Comparison of ENCODE assay signal across 9 mouse cellular contexts in genomic region chr11:106076321-106076720, GRCm38 (mm10). TPM values are rescaled to one million over a fixed set of nuclear protein-coding genes. Genes with fewer than 3 reads are reported as not detected.
DNase-seq lines count a peak whose midpoint lies in the region; ATAC-seq and TF ChIP-seq lines count a peak whose summit lies in the region.
"Had no signal": no experiment of that assay in that cellular context is flagged by ENCODE, and none has a peak within 500 bp of the region (broad histone marks: within the 10 kb centered on the region; RNA-seq: fewer than 3 reads in every experiment).

No protein-coding gene starts in this region.

- no peaks in the 10 kb centered on the region for H3K27me3 ChIP-seq in hindbrain, embryonic 10.5 days (ENCODE audit: insufficient read depth, poor library complexity, severe bottlenecking)
- no peaks in the 10 kb centered on the region for H3K27me3 ChIP-seq in hindbrain, embryonic 12.5 days
- H3K27me3 ChIP-seq in Patski = no peaks in the 10 kb centered on the region
- H3K27me3 ChIP-seq in splenic B cell, adult 2 months (ENCODE audit: control insufficient read depth, insufficient read depth, low read length, poor library complexity, severe bottlenecking) = no peaks in the 10 kb centered on the region
- H3K27me3 ChIP-seq: embryonic facial prominence, embryonic 12.5 days had no signal

- no peak overlapping the region for H3K27ac ChIP-seq in hindbrain, embryonic 10.5 days
- no peak overlapping the region for H3K27ac ChIP-seq in hindbrain, embryonic 12.5 days
- no peak overlapping the region for H3K27ac ChIP-seq in layer of hippocampus, adult 2 months
- H3K27ac ChIP-seq: embryonic facial prominence, embryonic 12.5 days had no signal

- CTCF ChIA-PET in Patski (lab: Charles Lee) = interaction anchor here (1.5 kb wide), 1 partner anchor 73 kb away, joined by 3 read pairs; no protein-coding TSS in a partner anchor

- DNase-seq in hindbrain, embryonic 10.5 days (ENCODE audit: low spot score) = peak; percentile 76
- DNase-seq in Patski (ENCODE audit: low read depth, low spot score) = no peak
- peak; percentile 75 to 87 for DNase-seq in cerebellum, postnatal 14 days
- DNase-seq in layer of hippocampus, adult 2 months (ENCODE audit: low spot score in 2 of 2) = peak; percentile 39 to 71
- DNase-seq in splenic B cell, adult 2 months (ENCODE audit: low read depth, low spot score) = peak; percentile 91

- TF ChIP-seq CTCF in Patski (IDR thresholded peaks at IDR 0.05) = peak; percentile 86
- peak; percentile 99 for TF ChIP-seq CTCF in layer of hippocampus, adult 2 months (conservative IDR thresholded peaks at IDR 0.05)

- ATAC-seq in hindbrain, embryonic 12.5 days (ENCODE audit: low FRiP score) = no peak
- no peak for ATAC-seq in Patski
- ATAC-seq in granulocyte monocyte progenitor cell, adult 5-6 weeks (replicated peaks; ENCODE audit: poor library complexity, severe bottlenecking) = peak; percentile 97
- peak; percentile 89 for ATAC-seq in megakaryocyte-erythroid progenitor cell, adult 5-6 weeks (replicated peaks; ENCODE audit: low FRiP score, low TSS enrichment, poor library complexity, severe bottlenecking)

- H3K9me3 ChIP-seq in hindbrain, embryonic 10.5 days = no peaks in the 10 kb centered on the region
- H3K9me3 ChIP-seq in hindbrain, embryonic 12.5 days (replicated peaks) = no peaks in the 10 kb centered on the region
- H3K9me3 ChIP-seq: embryonic facial prominence, embryonic 12.5 days had no signal

- in situ Hi-C loops in Patski (cut with MboI; ENCODE audit: low pct_unique_long_range_greater_than_20kb) = no loop called here

- POLR2A ChIA-PET in Patski (lab: Charles Lee) = no interaction called here

- 8% methylated on average over 4 of the region's 4 CpGs for WGBS in hindbrain, embryonic 10.5 days
- 5% methylated on average over 4 of the region's 4 CpGs for WGBS in hindbrain, embryonic 12.5 days

- H3K4me1 ChIP-seq in hindbrain, embryonic 10.5 days (replicated peaks) = no peaks in the 10 kb centered on the region
- no peaks in the 10 kb centered on the region for H3K4me1 ChIP-seq in hindbrain, embryonic 12.5 days
- H3K4me1 ChIP-seq: embryonic facial prominence, embryonic 12.5 days had no signal

- H3K4me2 ChIP-seq in hindbrain, embryonic 12.5 days (replicated peaks) = no peak overlapping the region
- H3K4me2 ChIP-seq: embryonic facial prominence, embryonic 12.5 days had no signal

- H3K9ac ChIP-seq in hindbrain, embryonic 12.5 days = no peak overlapping the region
- H3K9ac ChIP-seq: embryonic facial prominence, embryonic 12.5 days had no signal

- peaks cover 21% of the 10 kb centered on the region for H3K36me3 ChIP-seq in hindbrain, embryonic 10.5 days
- peaks cover 28% of the 10 kb centered on the region; the same call in 1 of the 2 replicates for H3K36me3 ChIP-seq in hindbrain, embryonic 12.5 days
- peaks cover 3% of the 10 kb centered on the region; the same call in 1 of the 2 replicates for H3K36me3 ChIP-seq in splenic B cell, adult 2 months (ENCODE audit: control insufficient read depth, insufficient read depth, low read length, poor library complexity, severe bottlenecking)

- H3K4me3 ChIP-seq in hindbrain, embryonic 10.5 days = no peak overlapping the region
- no peak overlapping the region for H3K4me3 ChIP-seq in hindbrain, embryonic 12.5 days
- no peak overlapping the region for H3K4me3 ChIP-seq in layer of hippocampus, adult 2 months
- H3K4me3 ChIP-seq: embryonic facial prominence, embryonic 12.5 days had no signal

RNA-seq across cellular contexts. Expression of gene Map3k3, which starts 8.1 kb away (rescaled TPM):
- 21.7 and 23.5 TPM in 2 replicates for polyA plus RNA-seq in hindbrain, embryonic 10.5 days (2016; fragmentation: Nextera tagmentation; extraction: Ambion mirVana)
- 27.0 and 27.9 TPM in 2 replicates for polyA plus RNA-seq in hindbrain, embryonic 12.5 days (2016; fragmentation: Nextera tagmentation; extraction: Ambion mirVana)
- polyA plus RNA-seq in Patski (2021) = 43.9 TPM
- 30.4 and 32.1 TPM in 2 replicates for total RNA-seq in granulocyte monocyte progenitor cell, adult 5-6 weeks (2014; fragmentation: Nextera tagmentation)
- 29.1 and 29.2 TPM in 2 replicates for total RNA-seq in granulocyte monocyte progenitor cell, adult 5-6 weeks (2017)
- 10 to 100 TPM; 31.5 to 33.0 TPM for total RNA-seq in layer of hippocampus, adult 2 months (2021)
- 10.3 and 19.9 TPM in 2 replicates for total RNA-seq in megakaryocyte-erythroid progenitor cell, adult 5-6 weeks (2014; fragmentation: Nextera tagmentation)
- total RNA-seq in megakaryocyte-erythroid progenitor cell, adult 5-6 weeks (2017) = 5.9 and 9.0 TPM in 2 replicates

RNA-seq across cellular contexts. Expression of gene Taco1, which starts 10.5 kb away (rescaled TPM):
- polyA plus RNA-seq in hindbrain, embryonic 10.5 days (2016; fragmentation: Nextera tagmentation; extraction: Ambion mirVana) = 10.4 and 14.0 TPM in 2 replicates
- polyA plus RNA-seq in hindbrain, embryonic 12.5 days (2016; fragmentation: Nextera tagmentation; extraction: Ambion mirVana) = 9.0 and 9.2 TPM in 2 replicates
- 16.3 TPM for polyA plus RNA-seq in Patski (2021)
- total RNA-seq in granulocyte monocyte progenitor cell, adult 5-6 weeks (2014; fragmentation: Nextera tagmentation) = 6.9 and 8.9 TPM in 2 replicates
- total RNA-seq in granulocyte monocyte progenitor cell, adult 5-6 weeks (2017) = 11.1 and 19.2 TPM in 2 replicates
- total RNA-seq in layer of hippocampus, adult 2 months (2021) = 10 to 100 TPM; 20.4 to 21.3 TPM
- total RNA-seq in megakaryocyte-erythroid progenitor cell, adult 5-6 weeks (2014; fragmentation: Nextera tagmentation) = 8.3 and 9.0 TPM in 2 replicates
- 15.2 and 29.7 TPM in 2 replicates for total RNA-seq in megakaryocyte-erythroid progenitor cell, adult 5-6 weeks (2017)

RNA-seq across cellular contexts. Expression of gene Dcaf7, which starts 39.6 kb away (rescaled TPM):
- 86.5 and 94.7 TPM in 2 replicates for polyA plus RNA-seq in hindbrain, embryonic 10.5 days (2016; fragmentation: Nextera tagmentation; extraction: Ambion mirVana)
- 122 and 136 TPM in 2 replicates for polyA plus RNA-seq in hindbrain, embryonic 12.5 days (2016; fragmentation: Nextera tagmentation; extraction: Ambion mirVana)
- polyA plus RNA-seq in Patski (2021) = 52.8 TPM
- total RNA-seq in granulocyte monocyte progenitor cell, adult 5-6 weeks (2014; fragmentation: Nextera tagmentation) = 54.6 and 55.2 TPM in 2 replicates
- total RNA-seq in granulocyte monocyte progenitor cell, adult 5-6 weeks (2017) = 49.8 and 49.9 TPM in 2 replicates
- total RNA-seq in layer of hippocampus, adult 2 months (2021) = 100 to 1,000 TPM; 138 to 143 TPM
- 53.4 and 63.3 TPM in 2 replicates for total RNA-seq in megakaryocyte-erythroid progenitor cell, adult 5-6 weeks (2014; fragmentation: Nextera tagmentation)
- 44.3 and 46.4 TPM in 2 replicates for total RNA-seq in megakaryocyte-erythroid progenitor cell, adult 5-6 weeks (2017)

Comparison
In these comparisons a context has a peak if more than half of its experiments do, and no peak if none do; other contexts are left out.
1. ATAC-seq: peak in granulocyte monocyte progenitor cell, adult 5-6 weeks (single experiment) and megakaryocyte-erythroid progenitor cell, adult 5-6 weeks (single experiment); none in hindbrain, embryonic 12.5 days (single experiment) and Patski (single experiment).